Mouse (Mus musculus): ENCODE data around the gene Mccc1. TPM values are rescaled to one million over a fixed set of nuclear protein-coding genes. Genes with fewer than 3 reads are reported as not detected.

The Mccc1 gene
- polyA plus RNA-seq, 1 experiment, result 4.8 TPM

DNA sequence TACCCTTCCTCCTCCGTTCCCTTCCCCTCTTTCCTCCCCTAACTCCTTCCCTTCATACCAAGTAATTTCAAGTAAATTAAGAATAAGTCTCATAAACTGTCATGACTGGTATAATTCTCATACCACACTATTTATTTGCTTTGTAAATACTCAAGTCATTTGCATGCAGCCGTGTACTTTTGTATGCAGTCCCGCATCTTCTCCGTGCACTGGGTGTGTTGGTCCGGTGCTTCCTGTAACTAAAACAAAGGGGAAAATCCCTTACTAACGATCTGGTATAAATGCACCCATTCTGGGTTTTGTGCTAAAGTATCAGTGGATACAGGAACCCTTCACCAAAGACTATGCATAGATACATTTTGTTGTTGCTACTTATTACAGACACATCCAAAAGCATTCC, 25.3 kb upstream of the Mccc1 start:
- TF ChIP-seq POLR2A (IDR thresholded peaks at IDR 0.05; ENCODE audit: low read depth, low read length) (no peak), CTCF (IDR thresholded peaks at IDR 0.05; ENCODE audit: extremely low read depth, insufficient read depth, insufficient read length, insufficient replicate concordance) (no peak)
- Histone ChIP-seq H3K36me3 (ENCODE audit: control insufficient read depth, insufficient read depth, low read length) (no peaks in the 10 kb centered on the region), H3K27ac (ENCODE audit: insufficient read depth, low read length) (no peak overlapping the region), H3K4me3 (ENCODE audit: extremely low read depth, insufficient read depth, insufficient read length) (no peak overlapping the region), H3K27me3 (ENCODE audit: control insufficient read depth, insufficient read depth, low read length) (no peaks in the 10 kb centered on the region), H3K4me1 (ENCODE audit: control insufficient read depth, insufficient read depth, insufficient read length) (no peaks in the 10 kb centered on the region)
- 81% methylated on average over 6 of the region's 6 CpGs for WGBS
- no peak for DNase-seq (ENCODE audit: low read depth in 1 of 2, low spot score in 2 of 2)

DNA sequence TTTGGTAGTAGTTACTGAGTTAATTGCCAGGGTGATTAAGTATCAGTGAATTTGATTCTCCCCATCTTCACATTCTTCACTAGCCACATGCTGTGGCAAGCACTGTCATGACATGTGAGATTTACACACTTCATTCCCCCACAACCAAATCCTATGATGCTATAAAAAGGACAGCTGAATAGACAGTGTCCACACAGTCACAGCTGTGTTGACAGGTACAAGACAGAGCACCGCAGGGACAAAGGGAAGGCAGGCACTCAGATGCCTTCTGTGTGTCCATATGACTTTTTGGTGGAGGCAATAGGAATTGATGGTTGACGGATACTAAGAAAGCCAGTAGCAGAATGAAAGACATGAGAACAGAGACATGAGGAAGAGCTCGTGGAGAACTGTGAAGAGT, 10.8 kb upstream of the Mccc1 start:
- H3K27me3 ChIP-seq (ENCODE audit: control insufficient read depth, insufficient read depth, low read length), result no peaks in the 10 kb centered on the region
- TF ChIP-seq CTCF (IDR thresholded peaks at IDR 0.05; ENCODE audit: extremely low read depth, insufficient read depth, insufficient read length, insufficient replicate concordance) (no peak), POLR2A (IDR thresholded peaks at IDR 0.05; ENCODE audit: low read depth, low read length) (no peak)
- DNase-seq (ENCODE audit: low read depth in 1 of 2, low spot score in 2 of 2), result no peak
- 85% methylated on average over 3 of the region's 3 CpGs for WGBS
- no peak overlapping the region for H3K27ac ChIP-seq (ENCODE audit: insufficient read depth, low read length)
- H3K4me1 ChIP-seq (ENCODE audit: control insufficient read depth, insufficient read depth, insufficient read length), result no peaks in the 10 kb centered on the region
- no peak overlapping the region for H3K4me3 ChIP-seq (ENCODE audit: extremely low read depth, insufficient read depth, insufficient read length)
- H3K36me3 ChIP-seq (ENCODE audit: control insufficient read depth, insufficient read depth, low read length), result no peaks in the 10 kb centered on the region

DNA sequence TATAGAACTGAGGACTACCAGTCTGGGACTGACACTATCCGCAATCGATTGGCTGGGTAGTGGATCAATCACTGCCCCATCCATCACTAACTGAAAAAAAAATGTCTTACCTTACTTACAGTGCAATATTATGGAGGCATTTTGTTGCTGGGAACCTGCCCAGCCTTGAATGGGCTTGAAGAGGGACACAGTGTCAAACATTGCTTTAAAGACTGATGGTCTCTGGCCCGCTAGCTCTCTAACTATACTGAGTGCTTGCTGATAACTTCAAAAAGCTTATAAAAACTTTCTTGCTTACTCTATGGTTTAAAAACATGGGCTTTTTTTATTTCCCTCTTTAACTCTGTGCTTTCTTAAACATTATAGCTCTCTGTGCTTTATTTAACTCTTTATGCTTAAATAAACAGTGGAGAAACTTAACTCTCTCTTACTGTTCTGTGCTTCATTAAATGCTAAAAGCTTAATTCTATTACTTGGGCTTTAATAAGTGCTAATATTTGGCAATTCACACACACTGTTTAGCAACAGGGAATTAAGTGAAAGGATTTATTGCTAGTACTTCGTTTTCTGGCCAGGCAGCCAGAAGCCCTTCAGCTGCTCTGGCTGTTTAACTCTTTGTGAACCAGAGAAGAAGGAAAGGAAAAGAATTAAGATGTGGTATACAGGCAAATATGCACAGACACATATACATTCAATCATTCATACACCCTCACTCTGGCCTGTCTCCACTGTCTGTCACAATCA, 8.1 kb upstream of the Mccc1 start:
- 78% methylated on average over 4 of the region's 4 CpGs for WGBS
- H3K27me3 ChIP-seq (ENCODE audit: control insufficient read depth, insufficient read depth, low read length), result no peaks in the 10 kb centered on the region
- H3K27ac ChIP-seq (ENCODE audit: insufficient read depth, low read length), result no peak overlapping the region
- no peak overlapping the region for H3K4me3 ChIP-seq (ENCODE audit: extremely low read depth, insufficient read depth, insufficient read length)
- DNase-seq (ENCODE audit: low read depth in 1 of 2, low spot score in 2 of 2), result no peak
- no peaks in the 10 kb centered on the region for H3K4me1 ChIP-seq (ENCODE audit: control insufficient read depth, insufficient read depth, insufficient read length)
- H3K36me3 ChIP-seq (ENCODE audit: control insufficient read depth, insufficient read depth, low read length), result no peaks in the 10 kb centered on the region
- TF ChIP-seq POLR2A (IDR thresholded peaks at IDR 0.05; ENCODE audit: low read depth, low read length), result no peak

DNA sequence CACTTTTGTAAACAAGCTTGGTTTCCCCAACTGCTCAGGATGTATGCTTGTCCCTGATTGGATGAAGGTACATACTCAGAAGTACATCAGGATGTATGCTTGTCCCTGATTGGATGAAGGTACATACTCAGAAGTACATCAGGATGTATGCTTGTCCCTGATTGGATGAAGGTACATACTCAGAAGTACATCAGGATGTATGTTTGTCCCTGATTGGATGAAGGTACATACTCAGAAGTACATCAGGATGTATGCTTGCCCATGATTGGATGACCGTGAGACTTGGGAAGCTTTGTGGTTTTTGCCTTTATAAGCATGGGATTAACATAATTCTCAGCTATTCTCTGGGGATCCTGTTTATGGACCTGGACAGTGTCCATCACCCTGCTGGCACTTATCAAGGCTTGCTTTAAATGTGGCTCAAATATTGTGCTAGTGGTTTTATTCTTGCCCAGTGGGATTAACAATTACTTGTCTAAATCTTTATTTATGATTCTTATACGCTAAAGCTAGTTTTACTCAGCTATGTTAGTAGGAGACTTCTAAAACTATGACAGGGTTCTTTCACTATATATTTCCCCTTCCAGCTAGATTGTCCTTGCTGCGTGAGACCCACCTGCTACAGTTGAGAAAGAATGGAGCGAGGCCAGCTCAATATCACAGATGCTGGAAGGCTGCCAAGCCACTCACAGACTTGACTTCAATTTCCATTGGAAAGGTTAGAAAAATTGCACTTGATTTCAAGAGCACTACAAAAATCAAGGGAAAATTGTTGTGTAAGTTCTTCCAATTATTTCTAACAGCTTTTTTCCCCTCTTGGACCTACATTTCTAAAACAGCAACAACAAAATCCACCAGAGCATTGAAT, 3.8 kb upstream of the Mccc1 start:
- DNase-seq (ENCODE audit: low read depth in 1 of 2, low spot score in 2 of 2), result no peak
- TF ChIP-seq CTCF (IDR thresholded peaks at IDR 0.05; ENCODE audit: extremely low read depth, insufficient read depth, insufficient read length, insufficient replicate concordance) (no peak), POLR2A (IDR thresholded peaks at IDR 0.05; ENCODE audit: low read depth, low read length) (no peak)
- 75% methylated on average over 4 of the region's 4 CpGs for WGBS

DNA sequence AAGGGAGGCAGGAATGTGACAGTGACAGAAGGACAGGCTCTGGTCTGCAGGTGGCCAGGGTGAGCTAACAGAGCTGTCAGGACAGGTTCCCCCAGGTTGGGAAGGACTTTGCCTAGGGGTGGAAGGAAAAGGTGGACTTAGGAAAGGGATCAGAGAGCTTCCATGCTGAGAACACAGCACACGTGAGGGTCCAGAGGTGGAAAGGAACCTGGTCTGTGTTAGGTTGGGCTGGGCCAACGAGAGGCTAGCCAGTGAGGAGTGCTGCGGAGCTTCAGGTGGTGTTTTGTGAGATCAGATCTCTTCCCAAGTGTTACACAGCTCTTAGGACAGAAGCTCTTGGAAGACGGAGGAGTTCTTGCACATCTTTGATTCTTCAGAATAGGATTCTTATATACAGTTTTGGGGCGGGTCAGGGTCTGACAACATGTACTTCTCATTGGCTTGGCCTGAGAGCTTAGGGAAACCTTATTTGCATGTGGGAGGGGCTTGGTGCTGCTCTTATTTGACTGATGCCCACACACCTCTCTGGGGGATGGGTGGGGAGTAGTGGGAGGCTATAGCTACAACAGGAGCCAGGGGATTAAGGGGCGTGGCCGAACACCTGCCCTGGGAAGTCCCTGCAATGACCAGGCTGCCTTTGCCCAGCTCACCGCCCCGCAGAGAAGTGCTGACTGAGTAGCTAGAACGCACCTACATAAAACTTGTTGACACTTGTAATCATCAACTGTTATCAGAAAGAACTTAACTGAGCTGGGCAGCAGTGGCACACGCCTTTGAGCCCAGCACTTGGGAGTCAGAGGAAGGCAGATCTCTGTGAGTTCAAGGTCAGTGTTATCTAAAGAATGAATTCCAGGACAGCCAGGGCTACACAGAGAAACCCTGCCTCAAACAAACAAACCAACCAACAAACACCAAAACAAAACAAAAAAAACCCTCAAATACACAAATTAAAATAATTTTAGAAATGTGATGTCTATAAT, 5.6 kb downstream of the Mccc1 start:
- no peak for DNase-seq (ENCODE audit: low read depth in 1 of 2, low spot score in 2 of 2)
- Histone ChIP-seq H3K27me3 (ENCODE audit: control insufficient read depth, insufficient read depth, low read length) (no peaks in the 10 kb centered on the region), H3K4me3 (ENCODE audit: extremely low read depth, insufficient read depth, insufficient read length) (no peak overlapping the region), H3K27ac (ENCODE audit: insufficient read depth, low read length) (no peak overlapping the region), H3K36me3 (ENCODE audit: control insufficient read depth, insufficient read depth, low read length) (peaks cover 8% of the 10 kb centered on the region), H3K4me1 (ENCODE audit: control insufficient read depth, insufficient read depth, insufficient read length) (no peaks in the 10 kb centered on the region)
- WGBS, result 92% methylated on average over 11 of the region's 11 CpGs
- TF ChIP-seq POLR2A (IDR thresholded peaks at IDR 0.05; ENCODE audit: low read depth, low read length) (no peak), CTCF (IDR thresholded peaks at IDR 0.05; ENCODE audit: extremely low read depth, insufficient read depth, insufficient read length, insufficient replicate concordance) (no peak)

More for the DNA sequence above, 3.8 kb upstream of the Mccc1 start:
- no peaks in the 10 kb centered on the region for H3K36me3 ChIP-seq (ENCODE audit: control insufficient read depth, insufficient read depth, low read length)
- no peak overlapping the region for H3K4me3 ChIP-seq (ENCODE audit: extremely low read depth, insufficient read depth, insufficient read length)
- no peak overlapping the region for H3K27ac ChIP-seq (ENCODE audit: insufficient read depth, low read length)
- no peaks in the 10 kb centered on the region for H3K27me3 ChIP-seq (ENCODE audit: control insufficient read depth, insufficient read depth, low read length)
- H3K4me1 ChIP-seq (ENCODE audit: control insufficient read depth, insufficient read depth, insufficient read length), result no peaks in the 10 kb centered on the region

- 89% methylated on average over 7 of the region's 7 CpGs for WGBS
- peaks cover 13% of the 10 kb centered on the region for H3K36me3 ChIP-seq (ENCODE audit: control insufficient read depth, insufficient read depth, low read length)
- no peaks in the 10 kb centered on the region for H3K27me3 ChIP-seq (ENCODE audit: control insufficient read depth, insufficient read depth, low read length)
- H3K4me3 ChIP-seq (ENCODE audit: extremely low read depth, insufficient read depth, insufficient read length), result no peak overlapping the region
- no peak for TF ChIP-seq CTCF (IDR thresholded peaks at IDR 0.05; ENCODE audit: extremely low read depth, insufficient read depth, insufficient read length, insufficient replicate concordance)
- no peak for TF ChIP-seq POLR2A (IDR thresholded peaks at IDR 0.05; ENCODE audit: low read depth, low read length)
- H3K4me1 ChIP-seq (ENCODE audit: control insufficient read depth, insufficient read depth, insufficient read length), result no peaks in the 10 kb centered on the region
- no peak for DNase-seq (ENCODE audit: low read depth in 1 of 2, low spot score in 2 of 2)
- no peak overlapping the region for H3K27ac ChIP-seq (ENCODE audit: insufficient read depth, low read length)
These were observed 9.8 kb downstream of the Mccc1 start for GRCm38 (mm10) chr3:35990715-35991114.

Data from spleen, adult 2 months (tissue).